Mouse (Mus musculus) thymus, postnatal 36 days (tissue): Measurements from ENCODE around the gene Strada.
"Not testable (repeated sequence)": the region's sequence is repeated elsewhere in the genome, so short reads cannot be mapped to it uniquely, and the experiment has no call there.

Source experiments
- DNase-seq, 2 experiments: peaks; one replicate each; pipeline ENCODE4 v3.0.0; 2022; ENCODE audit warnings: mixed read lengths in 2 of 2

Strada gene

DNA sequence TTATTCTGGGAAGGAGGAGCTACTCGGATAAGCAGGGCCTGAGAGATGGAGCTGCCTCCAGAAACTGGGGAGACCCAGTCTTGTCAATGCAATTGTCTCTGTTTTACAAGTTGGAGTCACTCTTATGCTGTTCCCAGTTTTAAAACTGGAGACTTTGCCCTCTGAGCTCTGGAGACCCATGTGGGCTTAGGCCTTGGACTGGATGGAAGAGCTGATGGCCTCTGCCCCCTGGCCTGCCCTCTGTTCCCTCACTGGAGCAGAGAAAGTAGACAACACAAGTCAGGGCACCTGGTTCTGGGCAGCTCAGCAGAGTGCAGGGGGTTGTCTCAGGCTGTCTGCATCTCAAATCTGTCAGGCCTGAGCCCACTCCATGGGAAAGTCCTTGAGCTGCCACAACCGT lies 47.2 kb downstream of the Strada start:
- peak in 1 of 2 experiments; percentile 29 for DNase-seq

DNA sequence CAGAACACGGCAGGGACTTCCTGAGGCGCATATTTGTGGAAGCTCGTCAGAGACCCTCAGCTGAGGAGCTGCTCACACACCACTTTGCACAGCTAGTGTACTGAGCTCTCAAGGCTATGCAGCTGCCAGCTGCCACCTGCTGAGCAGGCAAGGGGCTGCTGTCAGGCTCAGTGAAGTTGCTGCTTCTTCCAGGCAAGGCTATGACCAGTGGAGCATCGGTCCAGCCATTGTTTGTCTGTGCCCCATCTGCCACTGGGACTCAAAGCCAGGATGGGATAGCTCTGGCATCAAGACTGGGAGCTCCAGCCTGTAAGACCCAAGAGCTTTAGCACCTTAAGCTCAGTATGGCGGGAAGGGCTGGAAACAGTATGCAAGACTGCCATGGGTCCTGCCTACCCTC lies 47.9 kb downstream of the Strada start:
- DNase-seq = peak in 1 of 2 experiments; percentile 29

- DNase-seq = no peak
Observed at GRCm38 (mm10) chr11:106152132-106152531, 49.8 kb downstream of the Strada start.

GRCm38 (mm10) chr11:106151219-106151618 lies 50.7 kb downstream of the Strada start:
- DNase-seq = no peak

GRCm38 (mm10) chr11:106134580-106135528 lies 67.1 kb downstream of the Strada start:
- no peak for DNase-seq

DNA sequence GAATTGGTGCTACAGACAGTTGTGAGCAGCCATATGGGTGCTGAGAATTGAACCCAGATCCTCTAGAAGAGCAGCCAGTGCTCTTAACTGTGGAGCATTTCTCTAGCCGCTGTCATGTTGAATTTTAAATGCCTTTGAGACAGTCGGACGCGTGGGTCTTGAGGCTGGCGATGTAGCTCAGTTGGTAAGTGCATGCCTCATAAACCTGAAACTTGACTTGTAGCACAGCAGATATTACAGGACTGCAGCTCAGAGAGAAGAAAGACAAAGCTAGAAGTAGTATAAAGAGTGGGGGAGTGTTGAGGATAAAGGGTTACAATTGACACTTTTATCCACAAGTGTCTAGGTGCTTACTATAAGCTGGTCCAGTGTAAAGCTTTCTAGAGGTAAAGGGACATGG lies 69.5 kb downstream of the Strada start:
- no peak for DNase-seq

DNA sequence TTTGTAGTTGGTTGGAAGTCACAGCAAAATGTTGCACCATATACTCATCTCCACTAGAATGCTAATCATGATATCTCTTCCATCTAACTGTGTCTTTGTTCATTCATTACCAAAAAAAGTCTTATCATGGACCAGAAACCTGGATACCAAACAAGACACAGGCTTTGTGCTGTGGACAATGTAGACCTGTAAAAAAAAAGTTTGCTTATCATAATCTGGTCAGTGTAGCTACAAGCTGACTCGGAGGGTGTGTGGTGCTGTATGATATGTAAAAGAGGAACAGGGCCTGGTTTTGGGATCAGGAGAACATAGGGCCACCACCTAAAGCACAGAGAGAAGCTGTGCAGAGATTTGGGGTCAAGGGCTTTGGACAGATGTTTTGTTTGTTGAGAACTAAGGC lies 72.5 kb downstream of the Strada start:
- no peak for DNase-seq

DNA sequence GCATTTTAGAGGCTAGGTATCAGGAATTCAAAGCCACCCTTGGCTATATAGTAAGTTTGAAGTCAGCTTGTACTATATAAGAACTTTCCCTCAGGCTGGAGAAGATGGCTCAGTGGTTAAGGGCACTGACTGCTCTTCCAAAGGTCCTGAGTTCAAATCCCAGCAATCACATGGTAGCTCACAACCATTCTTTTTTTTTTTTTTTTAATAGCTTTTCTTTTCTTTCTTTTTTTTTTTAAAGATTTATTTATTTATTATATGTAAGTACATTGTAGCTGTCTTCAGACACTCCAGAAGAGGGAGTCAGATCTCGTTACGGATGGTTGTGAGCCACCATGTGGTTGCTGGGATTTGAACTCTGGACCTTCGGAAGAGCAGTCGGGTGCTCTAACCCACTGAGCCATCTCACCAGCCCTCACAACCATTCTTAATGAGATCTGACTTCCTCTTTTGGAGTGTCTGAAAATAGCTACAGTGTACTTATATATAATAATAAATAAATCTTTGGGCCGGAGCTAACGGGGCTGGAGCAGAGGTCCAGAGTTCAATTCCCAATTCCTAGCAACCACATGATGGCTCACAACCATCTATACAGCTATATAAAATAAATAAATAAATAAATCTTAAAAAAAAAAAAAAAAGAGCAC lies 75.1 kb downstream of the Strada start:
- DNase-seq = not testable (repeated sequence)

DNA sequence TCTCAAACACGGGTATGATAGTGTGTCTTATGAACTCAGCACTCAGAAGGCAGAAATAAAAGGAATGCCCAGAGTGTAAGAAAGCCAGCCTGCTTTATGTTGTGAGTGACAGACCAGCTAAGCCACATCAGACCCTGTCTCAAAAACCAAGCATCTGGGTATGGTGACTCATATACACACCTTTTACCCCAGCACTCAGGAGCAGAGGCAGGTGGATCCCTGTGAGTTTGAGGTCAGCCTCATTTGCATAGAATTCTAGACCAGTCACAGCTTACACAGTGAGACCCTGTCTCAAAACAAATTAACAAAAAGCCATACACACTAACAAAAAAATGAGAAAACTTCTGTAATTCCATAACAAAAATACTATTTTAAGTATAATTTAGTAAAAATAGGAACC lies 76.1 kb downstream of the Strada start:
- no peak for DNase-seq

- DNase-seq = no peak
Observed at GRCm38 (mm10) chr11:106124784-106125183, 77.2 kb downstream of the Strada start.

GRCm38 (mm10) chr11:106122736-106123135 lies 79.2 kb downstream of the Strada start:
- DNase-seq = peak; percentile 16 to 38

GRCm38 (mm10) chr11:106122221-106122620 lies 79.7 kb downstream of the Strada start:
- no peak for DNase-seq
